Mouse (Mus musculus): ENCODE measurements around the gene Kif26a. TPM values are rescaled to one million over a fixed set of nuclear protein-coding genes. Genes with fewer than 3 reads are reported as not detected.

Gene Kif26a
- total and polyA plus RNA-seq, 3 experiments = 7.3 to 12.0 (median 10.7) TPM

DNA sequence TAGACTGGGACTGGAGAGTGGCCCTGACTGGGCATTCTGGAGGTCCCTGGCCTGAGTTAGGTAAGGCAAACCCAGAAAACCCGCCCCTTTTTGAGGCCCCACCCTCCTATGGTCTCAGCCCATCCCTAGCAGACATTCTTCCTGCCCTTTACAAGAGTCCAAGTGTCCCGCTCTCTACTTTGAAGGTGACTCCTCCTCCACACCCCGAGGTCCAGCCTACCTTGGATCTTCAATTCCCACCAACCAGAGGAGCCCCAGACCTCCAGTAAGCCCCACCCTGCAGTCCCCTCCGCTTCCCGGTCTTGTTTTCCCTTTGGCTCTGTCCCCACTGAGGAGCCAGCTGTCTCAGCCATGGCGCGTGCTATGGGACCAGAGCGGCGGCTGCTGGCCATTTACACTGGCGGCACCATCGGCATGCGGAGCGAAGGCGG, 39.5 kb upstream of the Kif26a start, which contains the start of gene Aspg:
TSS of gene Aspg (plus strand) at position 139 of the 431 bp plus-strand sequence.
- H3K4me1 ChIP-seq (ENCODE audit: control insufficient read depth, insufficient read depth, low read length) = no peaks in the 10 kb centered on the region
- H3K27ac ChIP-seq = no peak within 1 kb of the TSS
- H3K79me2 ChIP-seq (replicated peaks; ENCODE audit: control insufficient read depth, insufficient read depth, low read length) = no peaks in the 10 kb centered on the region
- TF ChIP-seq POLR2A (IDR thresholded peaks at IDR 0.05; ENCODE audit: insufficient read depth, low read depth, low read length) = no peak
- TF ChIP-seq CTCF (IDR thresholded peaks at IDR 0.05) = no peak
- TF ChIP-seq EP300 (IDR thresholded peaks at IDR 0.05; ENCODE audit: insufficient read depth, low read depth, low read length) = no peak
- H3K9ac ChIP-seq (ENCODE audit: low read depth, low read length) = no peak within 1 kb of the TSS
- H3K4me3 ChIP-seq = no peak within 1 kb of the TSS
- peak in 1 of 2 experiments; percentile 36 for DNase-seq
- intact Hi-C loops (cut with DNase I) = no loop called here
- 2% methylated on average over 14 of the region's 14 CpGs for WGBS
- H3K36me3 ChIP-seq (ENCODE audit: control insufficient read depth, insufficient read depth, low read length) = no peaks in the 10 kb centered on the region
- no peaks in the 10 kb centered on the region for H3K27me3 ChIP-seq (ENCODE audit: control insufficient read depth, insufficient read depth, low read length)

DNA sequence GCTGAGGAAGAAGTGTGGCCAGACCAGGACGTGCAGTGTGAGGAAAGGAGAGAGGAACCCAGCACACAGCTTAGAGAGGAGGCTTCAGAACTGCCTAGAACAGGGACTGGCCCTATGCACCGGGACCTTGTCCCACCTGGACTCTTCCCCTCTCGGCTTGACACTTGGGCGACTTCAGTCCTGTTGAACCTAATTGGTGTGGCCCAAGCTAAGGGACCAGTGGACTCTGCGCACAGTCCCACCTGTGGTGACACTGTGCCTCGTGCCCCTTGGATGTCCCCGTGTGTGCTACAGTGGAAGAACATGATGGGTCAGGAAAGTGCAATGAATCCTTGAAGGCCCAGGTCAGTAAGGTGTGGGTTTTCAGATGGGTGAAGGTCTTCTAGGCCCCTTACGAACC, 38.3 kb upstream of the Kif26a start:
- H3K27me3 ChIP-seq (ENCODE audit: control insufficient read depth, insufficient read depth, low read length) = no peaks in the 10 kb centered on the region
- H3K27ac ChIP-seq = no peak overlapping the region
- no peak for DNase-seq
- intact Hi-C loops (cut with DNase I) = no loop called here
- TF ChIP-seq POLR2A (IDR thresholded peaks at IDR 0.05; ENCODE audit: insufficient read depth, low read depth, low read length) = no peak
- no peak for TF ChIP-seq EP300 (IDR thresholded peaks at IDR 0.05; ENCODE audit: insufficient read depth, low read depth, low read length)
- TF ChIP-seq CTCF (IDR thresholded peaks at IDR 0.05) = no peak
- WGBS = 87% methylated on average over 8 of the region's 8 CpGs
- no peak overlapping the region for H3K4me3 ChIP-seq
- H3K36me3 ChIP-seq (ENCODE audit: control insufficient read depth, insufficient read depth, low read length) = no peaks in the 10 kb centered on the region
- no peaks in the 10 kb centered on the region for H3K79me2 ChIP-seq (replicated peaks; ENCODE audit: control insufficient read depth, insufficient read depth, low read length)
- no peak overlapping the region for H3K9ac ChIP-seq (ENCODE audit: low read depth, low read length)
- H3K4me1 ChIP-seq (ENCODE audit: control insufficient read depth, insufficient read depth, low read length) = no peaks in the 10 kb centered on the region

GRCm38 (mm10) chr12:112108696-112109445, 37.1 kb upstream of the Kif26a start:
- WGBS = 83% methylated on average over 11 of the region's 11 CpGs
- no peaks in the 10 kb centered on the region for H3K27me3 ChIP-seq (ENCODE audit: control insufficient read depth, insufficient read depth, low read length)
- no peaks in the 10 kb centered on the region for H3K79me2 ChIP-seq (replicated peaks; ENCODE audit: control insufficient read depth, insufficient read depth, low read length)
- H3K4me3 ChIP-seq = no peak overlapping the region
- H3K36me3 ChIP-seq (ENCODE audit: control insufficient read depth, insufficient read depth, low read length) = no peaks in the 10 kb centered on the region
- no peak for DNase-seq
- no peaks in the 10 kb centered on the region; the same call in 1 of the 2 replicates for H3K4me1 ChIP-seq (ENCODE audit: control insufficient read depth, insufficient read depth, low read length)
- intact Hi-C loops (cut with DNase I) = no loop called here
- no peak overlapping the region for H3K9ac ChIP-seq (ENCODE audit: low read depth, low read length)
- no peak for TF ChIP-seq CTCF (IDR thresholded peaks at IDR 0.05)
- TF ChIP-seq POLR2A (IDR thresholded peaks at IDR 0.05; ENCODE audit: insufficient read depth, low read depth, low read length) = no peak
- no peak for TF ChIP-seq EP300 (IDR thresholded peaks at IDR 0.05; ENCODE audit: insufficient read depth, low read depth, low read length)
- H3K27ac ChIP-seq = no peak overlapping the region

DNA sequence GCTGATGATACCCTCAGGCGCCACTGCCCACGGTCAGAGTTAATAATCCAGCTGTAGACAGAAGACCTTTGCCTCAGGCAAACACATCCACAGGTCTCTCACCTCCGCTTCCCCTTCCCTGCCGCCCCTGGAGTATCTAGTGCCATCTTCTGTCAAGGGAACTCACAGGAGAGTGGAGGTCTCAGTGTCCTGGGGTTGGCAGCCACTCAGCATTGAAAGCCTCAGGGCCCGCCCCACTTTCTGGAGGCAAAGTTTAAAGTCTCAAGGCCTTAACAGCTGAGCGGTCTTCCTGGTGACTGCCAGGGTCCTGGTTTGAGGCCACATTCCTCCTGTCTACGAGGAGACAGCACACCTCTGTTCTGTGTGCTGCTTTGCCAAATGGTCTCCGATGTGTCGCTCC, 36.3 kb upstream of the Kif26a start:
- H3K27me3 ChIP-seq (ENCODE audit: control insufficient read depth, insufficient read depth, low read length) = no peaks in the 10 kb centered on the region
- no peak overlapping the region for H3K4me3 ChIP-seq
- 79% methylated on average over 9 of the region's 9 CpGs for WGBS
- TF ChIP-seq CTCF (IDR thresholded peaks at IDR 0.05) (no peak), POLR2A (IDR thresholded peaks at IDR 0.05; ENCODE audit: insufficient read depth, low read depth, low read length) (no peak), EP300 (IDR thresholded peaks at IDR 0.05; ENCODE audit: insufficient read depth, low read depth, low read length) (no peak)
- no peaks in the 10 kb centered on the region for H3K36me3 ChIP-seq (ENCODE audit: control insufficient read depth, insufficient read depth, low read length)
- no peak overlapping the region for H3K9ac ChIP-seq (ENCODE audit: low read depth, low read length)
- H3K79me2 ChIP-seq (replicated peaks; ENCODE audit: control insufficient read depth, insufficient read depth, low read length) = no peaks in the 10 kb centered on the region
- no peak overlapping the region for H3K27ac ChIP-seq
- no peak for DNase-seq
- intact Hi-C loops (cut with DNase I) = no loop called here
- H3K4me1 ChIP-seq (ENCODE audit: control insufficient read depth, insufficient read depth, low read length) = no peaks in the 10 kb centered on the region; the same call in 1 of the 2 replicates

DNA sequence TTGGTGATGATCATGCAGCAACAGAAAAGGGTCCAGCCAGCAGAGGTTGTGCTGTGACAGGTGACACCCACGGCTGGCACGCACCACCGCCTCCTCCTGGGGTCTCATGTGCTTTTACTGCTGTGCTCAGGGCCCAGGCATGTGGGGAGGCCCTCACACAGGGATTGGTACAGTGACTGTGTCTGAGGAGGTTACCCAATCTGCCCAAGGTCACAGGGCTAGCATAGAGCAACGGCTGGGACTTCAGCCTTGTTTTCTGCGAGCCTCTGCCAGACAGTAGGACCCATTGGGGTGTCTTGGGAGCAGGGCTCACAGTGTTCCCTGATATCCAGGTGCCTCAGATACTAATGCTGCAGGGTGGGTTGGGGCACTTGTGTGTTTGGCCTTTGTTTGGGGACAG, 34.7 kb upstream of the Kif26a start:
- no peak for DNase-seq
- 81% methylated on average over 5 of the region's 5 CpGs for WGBS
- intact Hi-C loops (cut with DNase I) = no loop called here
- Histone ChIP-seq H3K4me1 (ENCODE audit: control insufficient read depth, insufficient read depth, low read length) (no peaks in the 10 kb centered on the region; the same call in 1 of the 2 replicates), H3K79me2 (replicated peaks; ENCODE audit: control insufficient read depth, insufficient read depth, low read length) (no peaks in the 10 kb centered on the region), H3K27ac (no peak overlapping the region), H3K9ac (ENCODE audit: low read depth, low read length) (no peak overlapping the region), H3K27me3 (ENCODE audit: control insufficient read depth, insufficient read depth, low read length) (no peaks in the 10 kb centered on the region), H3K4me3 (no peak overlapping the region), H3K36me3 (ENCODE audit: control insufficient read depth, insufficient read depth, low read length) (no peaks in the 10 kb centered on the region)
- TF ChIP-seq EP300 (IDR thresholded peaks at IDR 0.05; ENCODE audit: insufficient read depth, low read depth, low read length) (no peak), CTCF (IDR thresholded peaks at IDR 0.05) (no peak), POLR2A (IDR thresholded peaks at IDR 0.05; ENCODE audit: insufficient read depth, low read depth, low read length) (no peak)

- Histone ChIP-seq H3K27me3 (ENCODE audit: control insufficient read depth, insufficient read depth, low read length) (no peaks in the 10 kb centered on the region), H3K9ac (ENCODE audit: low read depth, low read length) (no peak overlapping the region), H3K79me2 (replicated peaks; ENCODE audit: control insufficient read depth, insufficient read depth, low read length) (no peaks in the 10 kb centered on the region), H3K4me1 (ENCODE audit: control insufficient read depth, insufficient read depth, low read length) (no peaks in the 10 kb centered on the region; the same call in 1 of the 2 replicates), H3K36me3 (ENCODE audit: control insufficient read depth, insufficient read depth, low read length) (no peaks in the 10 kb centered on the region), H3K4me3 (no peak overlapping the region), H3K27ac (no peak overlapping the region)
- TF ChIP-seq CTCF (IDR thresholded peaks at IDR 0.05) (no peak), POLR2A (IDR thresholded peaks at IDR 0.05; ENCODE audit: insufficient read depth, low read depth, low read length) (no peak), EP300 (IDR thresholded peaks at IDR 0.05; ENCODE audit: insufficient read depth, low read depth, low read length) (no peak)
- intact Hi-C loops (cut with DNase I) = no loop called here
- DNase-seq = no peak
- 92% methylated on average over 6 of the region's 6 CpGs for WGBS
These were observed 33.8 kb upstream of the Kif26a start for GRCm38 (mm10) chr12:112112235-112112634.
